Mouse (Mus musculus): ENCODE measurements around the gene Kcnk3. TPM values are rescaled to one million over a fixed set of nuclear protein-coding genes. Genes with fewer than 3 reads are reported as not detected.

Gene Kcnk3
- polyA plus RNA-seq, 1 experiment: 25.0 TPM

DNA sequence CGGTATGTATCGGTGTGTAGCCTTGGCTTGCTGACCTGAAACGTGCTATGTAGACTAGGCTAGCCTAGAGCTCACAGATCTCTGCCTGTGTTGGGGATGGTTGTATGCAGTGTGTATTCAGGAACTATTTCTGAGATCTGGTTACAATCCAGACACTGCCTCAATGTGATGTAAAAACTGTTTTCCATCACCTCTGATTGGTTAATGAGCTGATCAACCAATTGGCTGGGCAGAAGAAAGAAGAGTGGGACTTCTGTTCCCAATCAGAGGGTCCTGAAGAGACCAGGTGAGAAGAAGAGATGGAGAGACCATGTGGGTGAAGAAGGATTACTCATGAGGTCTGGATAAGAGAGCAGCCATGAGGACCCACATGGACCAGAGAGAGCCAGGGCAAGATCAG, 79.7 kb downstream of the Kcnk3 start:
- no peak for DNase-seq
- Histone ChIP-seq H3K27ac (ENCODE audit: insufficient read depth, low read depth, low read length) (no peak overlapping the region), H3K36me3 (ENCODE audit: control insufficient read depth, insufficient read depth, low read length) (no peaks in the 10 kb centered on the region), H3K4me3 (ENCODE audit: insufficient read depth, low read depth, low read length) (no peak overlapping the region; the same call in 1 of the 2 replicates), H3K4me1 (ENCODE audit: control insufficient read depth, insufficient read depth, low read length) (no peaks in the 10 kb centered on the region; the same call in 1 of the 2 replicates), H3K27me3 (replicated peaks; ENCODE audit: control insufficient read depth, insufficient read depth, low read length) (no peaks in the 10 kb centered on the region)
- no peak for TF ChIP-seq POLR2A (IDR thresholded peaks at IDR 0.05; ENCODE audit: low read depth, low read length)
- WGBS: 3% methylated on average over 3 of the region's 3 CpGs

- no peak overlapping the region for H3K27ac ChIP-seq (ENCODE audit: insufficient read depth, low read depth, low read length)
- H3K27me3 ChIP-seq (replicated peaks; ENCODE audit: control insufficient read depth, insufficient read depth, low read length): no peaks in the 10 kb centered on the region
- DNase-seq: no peak
- WGBS: 91% methylated on average over 9 of the region's 9 CpGs
- no peaks in the 10 kb centered on the region; the same call in 1 of the 2 replicates for H3K4me1 ChIP-seq (ENCODE audit: control insufficient read depth, insufficient read depth, low read length)
- H3K36me3 ChIP-seq (ENCODE audit: control insufficient read depth, insufficient read depth, low read length): no peaks in the 10 kb centered on the region
- no peak overlapping the region for H3K4me3 ChIP-seq (ENCODE audit: insufficient read depth, low read depth, low read length)
- TF ChIP-seq POLR2A (IDR thresholded peaks at IDR 0.05; ENCODE audit: low read depth, low read length): no peak
- no peak for TF ChIP-seq CTCF (conservative IDR thresholded peaks at IDR 0.05; ENCODE audit: insufficient read depth, insufficient read length, low read depth, low read length)
Measured at GRCm38 (mm10) chr5:30668637-30669495, 80.9 kb downstream of the Kcnk3 start.

DNA sequence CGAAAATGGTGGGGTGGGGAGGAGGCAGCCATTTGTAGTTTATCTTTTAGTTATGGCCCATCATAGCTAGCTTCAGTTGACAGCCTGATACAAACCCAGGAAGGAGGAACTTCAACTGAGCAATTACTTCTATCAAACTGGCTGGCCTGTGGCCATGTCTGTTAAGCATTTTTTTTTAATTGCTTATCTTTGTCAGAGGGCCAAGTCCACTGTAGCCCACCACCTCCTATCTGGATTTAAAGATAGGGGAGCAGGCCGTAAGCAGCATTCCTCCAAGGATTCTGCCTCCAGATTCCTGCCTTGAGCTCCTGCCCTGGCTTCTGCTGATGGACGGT, 81.5 kb downstream of the Kcnk3 start:
- TF ChIP-seq CTCF (conservative IDR thresholded peaks at IDR 0.05; ENCODE audit: insufficient read depth, insufficient read length, low read depth, low read length): no peak
- TF ChIP-seq POLR2A (IDR thresholded peaks at IDR 0.05; ENCODE audit: low read depth, low read length): no peak
- H3K27ac ChIP-seq (ENCODE audit: insufficient read depth, low read depth, low read length): no peak overlapping the region
- no peak for DNase-seq
- no peak overlapping the region for H3K4me3 ChIP-seq (ENCODE audit: insufficient read depth, low read depth, low read length)
- H3K27me3 ChIP-seq (replicated peaks; ENCODE audit: control insufficient read depth, insufficient read depth, low read length): no peaks in the 10 kb centered on the region
- H3K4me1 ChIP-seq (ENCODE audit: control insufficient read depth, insufficient read depth, low read length): no peaks in the 10 kb centered on the region; the same call in 1 of the 2 replicates
- WGBS: 91% methylated on average over 3 of the region's 3 CpGs
- H3K36me3 ChIP-seq (ENCODE audit: control insufficient read depth, insufficient read depth, low read length): no peaks in the 10 kb centered on the region

- DNase-seq: no peak
- Histone ChIP-seq H3K27me3 (replicated peaks; ENCODE audit: control insufficient read depth, insufficient read depth, low read length) (no peaks in the 10 kb centered on the region), H3K36me3 (ENCODE audit: control insufficient read depth, insufficient read depth, low read length) (no peaks in the 10 kb centered on the region), H3K4me1 (ENCODE audit: control insufficient read depth, insufficient read depth, low read length) (no peaks in the 10 kb centered on the region; the same call in 1 of the 2 replicates), H3K27ac (ENCODE audit: insufficient read depth, low read depth, low read length) (no peak overlapping the region), H3K4me3 (ENCODE audit: insufficient read depth, low read depth, low read length) (no peak overlapping the region)
- 91% methylated on average over 7 of the region's 7 CpGs for WGBS
- no peak for TF ChIP-seq CTCF (conservative IDR thresholded peaks at IDR 0.05; ENCODE audit: insufficient read depth, insufficient read length, low read depth, low read length)
- no peak for TF ChIP-seq POLR2A (IDR thresholded peaks at IDR 0.05; ENCODE audit: low read depth, low read length)
Measured at GRCm38 (mm10) chr5:30670091-30670490, 82.1 kb downstream of the Kcnk3 start.

- Histone ChIP-seq H3K4me1 (ENCODE audit: control insufficient read depth, insufficient read depth, low read length) (no peaks in the 10 kb centered on the region), H3K4me3 (ENCODE audit: insufficient read depth, low read depth, low read length) (no peak overlapping the region), H3K36me3 (ENCODE audit: control insufficient read depth, insufficient read depth, low read length) (no peaks in the 10 kb centered on the region), H3K27ac (ENCODE audit: insufficient read depth, low read depth, low read length) (no peak overlapping the region), H3K27me3 (replicated peaks; ENCODE audit: control insufficient read depth, insufficient read depth, low read length) (no peaks in the 10 kb centered on the region)
- WGBS: 67% methylated on average over 7 of the region's 7 CpGs
- TF ChIP-seq CTCF (conservative IDR thresholded peaks at IDR 0.05; ENCODE audit: insufficient read depth, insufficient read length, low read depth, low read length) (no peak), POLR2A (IDR thresholded peaks at IDR 0.05; ENCODE audit: low read depth, low read length) (no peak)
- no peak for DNase-seq
Measured at GRCm38 (mm10) chr5:30674001-30674400, 86.0 kb downstream of the Kcnk3 start.

Other genes with a start within 250 kb of the Kcnk3 start
- 0.05 TPM in 1 of 2 replicates, not detected in the other for gene Otof, start 126.2 kb upstream of the Kcnk3 start, polyA plus RNA-seq (2012; rRNA removed)
- gene 1700001C02Rik, start 122.1 kb upstream of the Kcnk3 start, polyA plus RNA-seq (2012; rRNA removed): 0.19 TPM in 1 of 2 replicates, not detected in the other
- not detected in 2 replicates for gene Cib4, start 42.3 kb upstream of the Kcnk3 start, polyA plus RNA-seq (2012; rRNA removed)
- gene Slc35f6, start 59.8 kb downstream of the Kcnk3 start, polyA plus RNA-seq (2012; rRNA removed): 51.2 and 70.6 TPM in 2 replicates
- 6.3 and 6.6 TPM in 2 replicates for gene Cenpa, start 78.6 kb downstream of the Kcnk3 start, polyA plus RNA-seq (2012; rRNA removed)
- 0.54 and 0.58 TPM in 2 replicates for gene Dpysl5, start 123.4 kb downstream of the Kcnk3 start, polyA plus RNA-seq (2012; rRNA removed)
- gene Mapre3, start 226.5 kb downstream of the Kcnk3 start, polyA plus RNA-seq (2012; rRNA removed): 44.3 and 45.3 TPM in 2 replicates